Comparison of ENCODE assay signal across 9 mouse cellular contexts in the genomic region with DNA sequence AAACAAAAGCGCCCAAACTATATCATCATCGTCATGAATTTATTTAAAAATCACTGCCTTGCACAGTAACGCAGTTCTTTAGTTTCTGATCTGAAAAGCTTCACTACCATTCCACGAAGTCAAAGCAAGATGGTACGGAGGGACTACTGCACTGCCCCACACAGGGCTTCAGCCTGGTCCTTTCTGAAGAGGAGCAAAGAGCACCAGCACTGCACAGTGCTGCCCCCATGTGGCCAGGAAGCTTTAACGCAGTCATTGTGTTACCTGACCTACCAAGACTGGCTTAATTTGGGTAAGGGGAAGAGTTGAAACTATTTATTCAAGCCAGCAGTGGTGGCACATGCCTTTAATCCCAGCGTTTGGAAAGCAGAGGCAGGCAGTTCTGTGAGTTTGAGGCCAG.
DNase-seq lines count a peak whose midpoint lies in the region; ATAC-seq lines count a peak whose summit lies in the region.
"Had no signal": no experiment of that assay in that cellular context is flagged by ENCODE, and none has a peak within 500 bp of the region (broad histone marks: within the 10 kb centered on the region; RNA-seq: fewer than 3 reads in every experiment).

No protein-coding gene starts in this region.

- H3K36me3 ChIP-seq in hindbrain, embryonic 11.5 days (ENCODE audit: control insufficient read depth, insufficient read depth, low read length) = no peaks in the 10 kb centered on the region
- no peaks in the 10 kb centered on the region for H3K36me3 ChIP-seq in hindbrain, embryonic 16.5 days (ENCODE audit: control insufficient read depth, insufficient read depth, low read length)
- H3K36me3 ChIP-seq in embryonic facial prominence, embryonic 11.5 days (replicated peaks; ENCODE audit: control insufficient read depth, insufficient read depth, low read depth, low read length) = no peaks in the 10 kb centered on the region
- no peaks in the 10 kb centered on the region for H3K36me3 ChIP-seq in midbrain, embryonic 15.5 days (replicated peaks)

- WGBS in hindbrain, embryonic 11.5 days = 43% methylated on average over 7 of the region's 7 CpGs
- WGBS in hindbrain, embryonic 16.5 days = 35% methylated on average over 7 of the region's 7 CpGs
- 44% methylated on average over 7 of the region's 7 CpGs for WGBS in embryonic facial prominence, embryonic 11.5 days
- WGBS in midbrain, embryonic 15.5 days = 40% methylated on average over 7 of the region's 7 CpGs

- H3K9ac ChIP-seq in hindbrain, embryonic 11.5 days (ENCODE audit: low read depth, low read length) = no peak overlapping the region
- no peak overlapping the region for H3K9ac ChIP-seq in hindbrain, embryonic 16.5 days (ENCODE audit: low read depth, low read length)
- no peak overlapping the region for H3K9ac ChIP-seq in embryonic facial prominence, embryonic 11.5 days (replicated peaks; ENCODE audit: low read length)
- no peak overlapping the region for H3K9ac ChIP-seq in midbrain, embryonic 15.5 days
- H3K9ac ChIP-seq: embryonic facial prominence, embryonic 13.5 days had no signal

- no peaks in the 10 kb centered on the region for H3K27me3 ChIP-seq in hindbrain, embryonic 11.5 days (ENCODE audit: control insufficient read depth, insufficient read depth, low read length)
- no peaks in the 10 kb centered on the region for H3K27me3 ChIP-seq in hindbrain, embryonic 16.5 days (replicated peaks; ENCODE audit: control insufficient read depth, insufficient read depth, low read length)
- H3K27me3 ChIP-seq in embryonic facial prominence, embryonic 11.5 days (ENCODE audit: control insufficient read depth, insufficient read depth, low read length) = no peaks in the 10 kb centered on the region
- no peaks in the 10 kb centered on the region for H3K27me3 ChIP-seq in midbrain, embryonic 15.5 days (replicated peaks)
- H3K27me3 ChIP-seq: embryonic facial prominence, embryonic 13.5 days had no signal

- H3K27ac ChIP-seq in hindbrain, embryonic 11.5 days (ENCODE audit: low read depth, low read length) = no peak overlapping the region
- H3K27ac ChIP-seq in hindbrain, embryonic 16.5 days (ENCODE audit: low read depth, low read length) = no peak overlapping the region
- H3K27ac ChIP-seq in embryonic facial prominence, embryonic 11.5 days (replicated peaks; ENCODE audit: low read depth, low read length) = no peak overlapping the region
- H3K27ac ChIP-seq in midbrain, embryonic 15.5 days = no peak overlapping the region
- H3K27ac ChIP-seq: embryonic facial prominence, embryonic 13.5 days had no signal

- no peak overlapping the region for H3K4me3 ChIP-seq in hindbrain, embryonic 11.5 days (ENCODE audit: low read depth, low read length)
- no peak overlapping the region for H3K4me3 ChIP-seq in hindbrain, embryonic 16.5 days (ENCODE audit: low read length)
- H3K4me3 ChIP-seq in embryonic facial prominence, embryonic 11.5 days (ENCODE audit: low read depth, low read length) = no peak overlapping the region
- H3K4me3 ChIP-seq in midbrain, embryonic 15.5 days = no peak overlapping the region
- H3K4me3 ChIP-seq: embryonic facial prominence, embryonic 13.5 days had no signal

- no peak overlapping the region for H3K4me2 ChIP-seq in hindbrain, embryonic 11.5 days (replicated peaks; ENCODE audit: low read depth, low read length)
- no peak overlapping the region for H3K4me2 ChIP-seq in hindbrain, embryonic 16.5 days (ENCODE audit: low read length)
- no peak overlapping the region for H3K4me2 ChIP-seq in embryonic facial prominence, embryonic 11.5 days (ENCODE audit: low read depth, low read length)
- H3K4me2 ChIP-seq in midbrain, embryonic 15.5 days = no peak overlapping the region
- H3K4me2 ChIP-seq: embryonic facial prominence, embryonic 13.5 days had no signal

- ATAC-seq in hindbrain, embryonic 11.5 days (ENCODE audit: low FRiP score) = 0 out of 2 replicates have a peak, but pooled peaks have one; percentile 30
- ATAC-seq in hindbrain, embryonic 16.5 days = no peak
- no peak for ATAC-seq in embryonic facial prominence, embryonic 11.5 days (replicated peaks; ENCODE audit: insufficient number of reproducible peaks, low FRiP score, low TSS enrichment, low read depth)
- 0 out of 2 replicates have a peak, but pooled peaks have one; percentile 46 for ATAC-seq in midbrain, embryonic 15.5 days (replicated peaks)

- H3K9me3 ChIP-seq in hindbrain, embryonic 11.5 days (ENCODE audit: control insufficient read depth, low read length) = no peaks in the 10 kb centered on the region
- no peaks in the 10 kb centered on the region for H3K9me3 ChIP-seq in hindbrain, embryonic 16.5 days (ENCODE audit: control insufficient read depth, low read length)
- no peaks in the 10 kb centered on the region for H3K9me3 ChIP-seq in embryonic facial prominence, embryonic 11.5 days (replicated peaks; ENCODE audit: control insufficient read depth, low read length)
- no peaks in the 10 kb centered on the region for H3K9me3 ChIP-seq in midbrain, embryonic 15.5 days
- H3K9me3 ChIP-seq: embryonic facial prominence, embryonic 13.5 days had no signal

- no peaks in the 10 kb centered on the region for H3K4me1 ChIP-seq in hindbrain, embryonic 11.5 days (replicated peaks; ENCODE audit: control insufficient read depth, insufficient read depth, low read length)
- H3K4me1 ChIP-seq in hindbrain, embryonic 16.5 days (ENCODE audit: control insufficient read depth, insufficient read depth, low read depth, low read length) = peaks cover 5% of the 10 kb centered on the region
- H3K4me1 ChIP-seq in embryonic facial prominence, embryonic 11.5 days (ENCODE audit: control insufficient read depth, insufficient read depth, low read length) = no peaks in the 10 kb centered on the region; the same call in 1 of the 2 replicates
- H3K4me1 ChIP-seq in midbrain, embryonic 15.5 days = peaks cover 13% of the 10 kb centered on the region

- peak; percentile 81 for DNase-seq in hindbrain, embryonic 11.5 days (ENCODE audit: low spot score)
- peak; percentile 31 for DNase-seq in CD4-positive helper T cell, adult 2 months (ENCODE audit: low read depth, low spot score)
- peak; percentile 62 to 76 for DNase-seq in adrenal gland, postnatal 36 days
- peak; percentile 77 for DNase-seq in embryonic facial prominence, embryonic 11.5 days (ENCODE audit: low spot score)
- peak; percentile 63 to 74 for DNase-seq in kidney, postnatal 25 days
- peak; percentile 56 for DNase-seq in thymus, postnatal 0 days (ENCODE audit: low spot score)

Comparison
In these comparisons a context has a peak if more than half of its experiments do, and no peak if none do; other contexts are left out.
1. ATAC-seq: peak in hindbrain, embryonic 11.5 days (single experiment) and midbrain, embryonic 15.5 days (single experiment); none in hindbrain, embryonic 16.5 days (single experiment) and embryonic facial prominence, embryonic 11.5 days (single experiment).
2. DNase-seq: peak in every context shown above with its lines; median percentile 81 in hindbrain, embryonic 11.5 days; 77 in embryonic facial prominence, embryonic 11.5 days; 69 in adrenal gland, postnatal 36 days; 68 in kidney, postnatal 25 days; 56 in thymus, postnatal 0 days; 31 in CD4-positive helper T cell, adult 2 months.